In genomic region chr7:27480927-27481626, GRCm38 (mm10) we compare ENCODE assay signal across 9 mouse cellular contexts. TPM values are rescaled to one million over a fixed set of nuclear protein-coding genes. Genes with fewer than 3 reads are reported as not detected.
DNase-seq lines count a peak whose midpoint lies in the region; ATAC-seq lines count a peak whose summit lies in the region.
"Had no signal": no experiment of that assay in that cellular context is flagged by ENCODE, and none has a peak within 500 bp of the region (broad histone marks: within the 10 kb centered on the region; RNA-seq: fewer than 3 reads in every experiment).

No protein-coding gene starts in this region.

- no peaks in the 10 kb centered on the region for H3K27me3 ChIP-seq in kidney, embryonic 15.5 days
- no peaks in the 10 kb centered on the region for H3K27me3 ChIP-seq in embryonic facial prominence, embryonic 11.5 days (ENCODE audit: control insufficient read depth, insufficient read depth, low read length)
- no peaks in the 10 kb centered on the region for H3K27me3 ChIP-seq in intestine, embryonic 16.5 days (replicated peaks; ENCODE audit: control insufficient read depth, insufficient read depth, low read length)
- H3K27me3 ChIP-seq in neural tube, embryonic 12.5 days (replicated peaks), result no peaks in the 10 kb centered on the region

- 13% methylated on average over 10 of the region's 11 CpGs for WGBS in kidney, embryonic 15.5 days
- WGBS in embryonic facial prominence, embryonic 11.5 days, result 11% methylated on average over 11 of the region's 11 CpGs
- 8% methylated on average over 10 of the region's 11 CpGs for WGBS in intestine, embryonic 16.5 days
- 12% methylated on average over 11 of the region's 11 CpGs for WGBS in neural tube, embryonic 12.5 days

- DNase-seq in kidney, postnatal 25 days, result no peak
- no peak for DNase-seq in embryonic facial prominence, embryonic 11.5 days (ENCODE audit: low spot score)
- DNase-seq in right cerebral cortex, adult 18-20 months, result no peak
- no peak for DNase-seq in left cerebral cortex, adult 18-20 months (ENCODE audit: low spot score in 2 of 2)

- peak overlapping the region; percentile 36 for H3K4me3 ChIP-seq in kidney, embryonic 15.5 days (replicated peaks)
- peak overlapping the region; percentile 25 for H3K4me3 ChIP-seq in embryonic facial prominence, embryonic 11.5 days (ENCODE audit: low read depth, low read length)
- H3K4me3 ChIP-seq in intestine, embryonic 16.5 days (ENCODE audit: low read length), result peak overlapping the region; percentile 41
- H3K4me3 ChIP-seq in neural tube, embryonic 12.5 days, result peak overlapping the region; percentile 28

- peaks cover 51% of the 10 kb centered on the region for H3K4me1 ChIP-seq in kidney, embryonic 15.5 days
- no peaks in the 10 kb centered on the region for H3K4me1 ChIP-seq in embryonic facial prominence, embryonic 11.5 days (ENCODE audit: control insufficient read depth, insufficient read depth, low read length)
- H3K4me1 ChIP-seq in intestine, embryonic 16.5 days (ENCODE audit: control insufficient read depth, insufficient read depth, low read length), result peaks cover 21% of the 10 kb centered on the region
- H3K4me1 ChIP-seq in neural tube, embryonic 12.5 days, result peaks cover 11% of the 10 kb centered on the region; the same call in 1 of the 2 replicates

- ATAC-seq in kidney, embryonic 15.5 days (replicated peaks; ENCODE audit: low FRiP score), result no peak; the same call in 1 of the 2 replicates
- ATAC-seq in embryonic facial prominence, embryonic 11.5 days (replicated peaks; ENCODE audit: insufficient number of reproducible peaks, low FRiP score, low TSS enrichment, low read depth), result no peak
- ATAC-seq in intestine, embryonic 16.5 days, result peak; percentile 9; the same call in 1 of the 2 replicates
- ATAC-seq in neural tube, embryonic 12.5 days (ENCODE audit: low FRiP score, low read depth), result no peak
- ATAC-seq in megakaryocyte progenitor cell, adult 5-6 weeks (replicated peaks; ENCODE audit: poor library complexity), result no peak

- peaks cover 29% of the 10 kb centered on the region for H3K36me3 ChIP-seq in kidney, embryonic 15.5 days
- no peaks in the 10 kb centered on the region; the same call in 1 of the 2 replicates for H3K36me3 ChIP-seq in embryonic facial prominence, embryonic 11.5 days (replicated peaks; ENCODE audit: control insufficient read depth, insufficient read depth, low read depth, low read length)
- peaks cover 7% of the 10 kb centered on the region; the same call in 1 of the 2 replicates for H3K36me3 ChIP-seq in intestine, embryonic 16.5 days (ENCODE audit: control insufficient read depth, insufficient read depth, low read length)
- H3K36me3 ChIP-seq in neural tube, embryonic 12.5 days, result peaks cover 10% of the 10 kb centered on the region

- peak overlapping the region; percentile 58 for H3K4me2 ChIP-seq in kidney, embryonic 15.5 days
- peak overlapping the region; percentile 49 for H3K4me2 ChIP-seq in embryonic facial prominence, embryonic 11.5 days (ENCODE audit: low read depth, low read length)
- peak overlapping the region; percentile 57 for H3K4me2 ChIP-seq in intestine, embryonic 16.5 days (ENCODE audit: low read depth, low read length)
- peak overlapping the region; percentile 64 for H3K4me2 ChIP-seq in neural tube, embryonic 12.5 days (replicated peaks)

- no peaks in the 10 kb centered on the region for H3K9me3 ChIP-seq in kidney, embryonic 15.5 days (replicated peaks)
- H3K9me3 ChIP-seq in embryonic facial prominence, embryonic 11.5 days (replicated peaks; ENCODE audit: control insufficient read depth, low read length), result no peaks in the 10 kb centered on the region
- no peaks in the 10 kb centered on the region for H3K9me3 ChIP-seq in intestine, embryonic 16.5 days (ENCODE audit: control insufficient read depth, low read length)
- no peaks in the 10 kb centered on the region for H3K9me3 ChIP-seq in neural tube, embryonic 12.5 days

- H3K9ac ChIP-seq in kidney, embryonic 15.5 days, result peak overlapping the region; percentile 43
- H3K9ac ChIP-seq in embryonic facial prominence, embryonic 11.5 days (replicated peaks; ENCODE audit: low read length), result peak overlapping the region; percentile 44
- peak overlapping the region; percentile 64 for H3K9ac ChIP-seq in intestine, embryonic 16.5 days (ENCODE audit: low read depth, low read length)
- H3K9ac ChIP-seq in neural tube, embryonic 12.5 days, result peak overlapping the region; percentile 49

- H3K27ac ChIP-seq in kidney, embryonic 15.5 days, result peak overlapping the region; percentile 89
- peak overlapping the region; percentile 39; the same call in 1 of the 2 replicates for H3K27ac ChIP-seq in embryonic facial prominence, embryonic 11.5 days (replicated peaks; ENCODE audit: low read depth, low read length)
- peak overlapping the region; percentile 86 for H3K27ac ChIP-seq in intestine, embryonic 16.5 days (ENCODE audit: low read length)
- H3K27ac ChIP-seq in neural tube, embryonic 12.5 days, result no peak overlapping the region

RNA-seq across cellular contexts. Expression of gene Sertad1, which starts 5.6 kb away (rescaled TPM):
- polyA plus RNA-seq in kidney, embryonic 15.5 days (2015; fragmentation: Nextera tagmentation; extraction: Ambion mirVana), result 40.5 and 41.0 TPM in 2 replicates
- 24.3 and 25.5 TPM in 2 replicates for polyA plus RNA-seq in embryonic facial prominence, embryonic 11.5 days (2014; fragmentation: Nextera tagmentation; extraction: Ambion mirVana)
- polyA plus RNA-seq in intestine, embryonic 16.5 days (2015; fragmentation: Nextera tagmentation; extraction: Ambion mirVana), result 40.9 and 43.4 TPM in 2 replicates
- polyA plus RNA-seq in neural tube, embryonic 12.5 days (2016; fragmentation: Nextera tagmentation; extraction: Ambion mirVana), result 14.6 and 14.8 TPM in 2 replicates
- total RNA-seq in megakaryocyte progenitor cell, adult 5-6 weeks (2015), result 9.2 and 12.5 TPM in 2 replicates
- total RNA-seq in megakaryocyte progenitor cell, adult 5-6 weeks (2017), result 5.9 and 6.8 TPM in 2 replicates
- 10 to 100 TPM; 15.3 to 26.9 TPM for total RNA-seq in left cerebral cortex, adult 18-20 months (2021)

RNA-seq across cellular contexts. Expression of gene Sertad3, which starts 7.5 kb away (rescaled TPM):
- polyA plus RNA-seq in kidney, embryonic 15.5 days (2015; fragmentation: Nextera tagmentation; extraction: Ambion mirVana), result 30.3 and 32.0 TPM in 2 replicates
- 27.2 and 27.6 TPM in 2 replicates for polyA plus RNA-seq in embryonic facial prominence, embryonic 11.5 days (2014; fragmentation: Nextera tagmentation; extraction: Ambion mirVana)
- polyA plus RNA-seq in intestine, embryonic 16.5 days (2015; fragmentation: Nextera tagmentation; extraction: Ambion mirVana), result 27.4 and 28.6 TPM in 2 replicates
- polyA plus RNA-seq in neural tube, embryonic 12.5 days (2016; fragmentation: Nextera tagmentation; extraction: Ambion mirVana), result 20.5 and 22.2 TPM in 2 replicates
- 2.5 and 2.9 TPM in 2 replicates for total RNA-seq in megakaryocyte progenitor cell, adult 5-6 weeks (2015)
- 6.1 and 7.6 TPM in 2 replicates for total RNA-seq in megakaryocyte progenitor cell, adult 5-6 weeks (2017)
- 1 to 10 TPM; 3.5 to 3.9 TPM for total RNA-seq in left cerebral cortex, adult 18-20 months (2021)

RNA-seq across cellular contexts. Expression of gene Prx, which starts 18.0 kb away (rescaled TPM):
- 4.0 and 4.8 TPM in 2 replicates for polyA plus RNA-seq in kidney, embryonic 15.5 days (2015; fragmentation: Nextera tagmentation; extraction: Ambion mirVana)
- polyA plus RNA-seq in embryonic facial prominence, embryonic 11.5 days (2014; fragmentation: Nextera tagmentation; extraction: Ambion mirVana), result 1.2 and 2.2 TPM in 2 replicates
- 2.2 and 2.6 TPM in 2 replicates for polyA plus RNA-seq in intestine, embryonic 16.5 days (2015; fragmentation: Nextera tagmentation; extraction: Ambion mirVana)
- 2.2 and 2.8 TPM in 2 replicates for polyA plus RNA-seq in neural tube, embryonic 12.5 days (2016; fragmentation: Nextera tagmentation; extraction: Ambion mirVana)
- total RNA-seq in megakaryocyte progenitor cell, adult 5-6 weeks (2015), result 0.52 and 0.68 TPM in 2 replicates
- total RNA-seq in megakaryocyte progenitor cell, adult 5-6 weeks (2017), result 0.75 and 0.81 TPM in 2 replicates
- under 1 TPM; 0.23 to 0.33 TPM for total RNA-seq in left cerebral cortex, adult 18-20 months (2021)

RNA-seq across cellular contexts. Expression of gene Blvrb, which starts 33.3 kb away (rescaled TPM):
- polyA plus RNA-seq in kidney, embryonic 15.5 days (2015; fragmentation: Nextera tagmentation; extraction: Ambion mirVana), result 44.5 and 57.4 TPM in 2 replicates
- 33.9 and 38.2 TPM in 2 replicates for polyA plus RNA-seq in embryonic facial prominence, embryonic 11.5 days (2014; fragmentation: Nextera tagmentation; extraction: Ambion mirVana)
- polyA plus RNA-seq in intestine, embryonic 16.5 days (2015; fragmentation: Nextera tagmentation; extraction: Ambion mirVana), result 75.6 and 89.7 TPM in 2 replicates
- polyA plus RNA-seq in neural tube, embryonic 12.5 days (2016; fragmentation: Nextera tagmentation; extraction: Ambion mirVana), result 21.6 and 23.0 TPM in 2 replicates
- 31.8 and 53.4 TPM in 2 replicates for total RNA-seq in megakaryocyte progenitor cell, adult 5-6 weeks (2015)
- total RNA-seq in megakaryocyte progenitor cell, adult 5-6 weeks (2017), result 21.2 and 30.2 TPM in 2 replicates
- 10 to 100 TPM; 20.8 to 21.3 TPM for total RNA-seq in left cerebral cortex, adult 18-20 months (2021)

RNA-seq across cellular contexts. Expression of gene Sptbn4, which starts 33.6 kb away (rescaled TPM):
- polyA plus RNA-seq in kidney, embryonic 15.5 days (2015; fragmentation: Nextera tagmentation; extraction: Ambion mirVana), result 0.27 and 0.39 TPM in 2 replicates
- 0.26 and 0.28 TPM in 2 replicates for polyA plus RNA-seq in embryonic facial prominence, embryonic 11.5 days (2014; fragmentation: Nextera tagmentation; extraction: Ambion mirVana)
- polyA plus RNA-seq in intestine, embryonic 16.5 days (2015; fragmentation: Nextera tagmentation; extraction: Ambion mirVana), result 0.36 and 0.44 TPM in 2 replicates
- polyA plus RNA-seq in neural tube, embryonic 12.5 days (2016; fragmentation: Nextera tagmentation; extraction: Ambion mirVana), result 1.2 and 1.3 TPM in 2 replicates
- 0.02 and 0.07 TPM in 2 replicates for total RNA-seq in megakaryocyte progenitor cell, adult 5-6 weeks (2015)
- total RNA-seq in megakaryocyte progenitor cell, adult 5-6 weeks (2017), result not detected in 2 replicates
- 100 to 1,000 TPM; 139 to 142 TPM for total RNA-seq in left cerebral cortex, adult 18-20 months (2021)
- total RNA-seq: neutrophil, adult 5-6 weeks had no signal
